ENCODE assay signal across 29 mouse cellular contexts in genomic region chr15:77268415-77268814, GRCm38 (mm10). TPM values are rescaled to one million over a fixed set of nuclear protein-coding genes. Genes with fewer than 3 reads are reported as not detected.
A peak's percentile ranks its signal among the peaks of the same experiment; 100 is the strongest.
DNase-seq lines count a peak whose midpoint lies in the region; ATAC-seq and TF ChIP-seq lines count a peak whose summit lies in the region.
"Had no signal": no experiment of that assay in that cellular context is flagged by ENCODE, and none has a peak within 500 bp of the region (broad histone marks: within the 10 kb centered on the region; RNA-seq: fewer than 3 reads in every experiment).

No protein-coding gene starts in this region.

- no peak for TF ChIP-seq CTCF in forebrain, postnatal 0 days (IDR thresholded peaks at IDR 0.05; ENCODE audit: low read depth)
- no peak for TF ChIP-seq CTCF in left cerebral cortex, adult 2 months (IDR thresholded peaks at IDR 0.05)
- TF ChIP-seq CTCF in olfactory bulb, adult 2 months (IDR thresholded peaks at IDR 0.05; ENCODE audit: insufficient read depth, low read depth, low read length): no peak

- no peak overlapping the region for H3K4me3 ChIP-seq in forebrain, postnatal 0 days (ENCODE audit: low read depth, low read length)
- no peak overlapping the region for H3K4me3 ChIP-seq in forebrain, embryonic 14.5 days (ENCODE audit: low read depth, low read length)
- H3K4me3 ChIP-seq in left cerebral cortex, adult 2 months: no peak overlapping the region
- no peak overlapping the region for H3K4me3 ChIP-seq in embryonic facial prominence, embryonic 13.5 days
- no peak overlapping the region for H3K4me3 ChIP-seq in olfactory bulb, adult 2 months (ENCODE audit: insufficient read depth, low read depth, low read length)
- H3K4me3 ChIP-seq: erythroblast, embryonic 14.5 days; hindbrain, embryonic 12.5 days; intestine, embryonic 15.5 days; lung, embryonic 15.5 days; midbrain, embryonic 10.5 days; myocyte; neural tube, embryonic 12.5 days had no signal

- peak overlapping the region; percentile 70; the same call in 1 of the 2 replicates for H3K27ac ChIP-seq in forebrain, postnatal 0 days (ENCODE audit: low read depth, low read length)
- no peak overlapping the region for H3K27ac ChIP-seq in forebrain, embryonic 14.5 days (ENCODE audit: low read depth, low read length)
- peak overlapping the region; percentile 82 for H3K27ac ChIP-seq in left cerebral cortex, adult 2 months
- H3K27ac ChIP-seq in embryonic facial prominence, embryonic 13.5 days: peak overlapping the region; percentile 77
- peak overlapping the region; percentile 49 for H3K27ac ChIP-seq in olfactory bulb, adult 2 months (ENCODE audit: insufficient read depth, low read depth, low read length)
- H3K27ac ChIP-seq: hindbrain, embryonic 12.5 days; hindbrain, postnatal 0 days; intestine, embryonic 15.5 days; lung, embryonic 15.5 days; neural tube, embryonic 12.5 days; stomach, postnatal 0 days had no signal

- no peaks in the 10 kb centered on the region for H3K27me3 ChIP-seq in forebrain, postnatal 0 days (ENCODE audit: insufficient read depth, low read length)
- H3K27me3 ChIP-seq in forebrain, embryonic 14.5 days (replicated peaks; ENCODE audit: control insufficient read depth, insufficient read depth, low read length): no peaks in the 10 kb centered on the region
- no peaks in the 10 kb centered on the region for H3K27me3 ChIP-seq in embryonic facial prominence, embryonic 13.5 days
- H3K27me3 ChIP-seq: hindbrain, embryonic 12.5 days; intestine, embryonic 15.5 days; lung, embryonic 15.5 days; neural tube, embryonic 12.5 days had no signal

- TF ChIP-seq POLR2A in olfactory bulb, adult 2 months (IDR thresholded peaks at IDR 0.05; ENCODE audit: insufficient read depth, low read depth, low read length): no peak

- no peaks in the 10 kb centered on the region for H3K9me3 ChIP-seq in forebrain, postnatal 0 days (ENCODE audit: low read length)
- no peaks in the 10 kb centered on the region for H3K9me3 ChIP-seq in forebrain, embryonic 14.5 days (replicated peaks; ENCODE audit: control insufficient read depth, low read length)
- H3K9me3 ChIP-seq in embryonic facial prominence, embryonic 13.5 days: no peaks in the 10 kb centered on the region
- H3K9me3 ChIP-seq: hindbrain, embryonic 12.5 days; intestine, embryonic 15.5 days; lung, embryonic 15.5 days; midbrain, embryonic 10.5 days; neural tube, embryonic 12.5 days had no signal

- H3K4me1 ChIP-seq in forebrain, postnatal 0 days (ENCODE audit: insufficient read depth): no peaks in the 10 kb centered on the region
- no peaks in the 10 kb centered on the region for H3K4me1 ChIP-seq in forebrain, embryonic 14.5 days (ENCODE audit: control insufficient read depth, insufficient read depth, low read length)
- H3K4me1 ChIP-seq in embryonic facial prominence, embryonic 13.5 days: peaks cover 44% of the 10 kb centered on the region
- peaks cover 14% of the 10 kb centered on the region for H3K4me1 ChIP-seq in olfactory bulb, adult 2 months (ENCODE audit: control insufficient read depth, insufficient read depth, low read length)

- H3K36me3 ChIP-seq in forebrain, postnatal 0 days (ENCODE audit: insufficient read depth): no peaks in the 10 kb centered on the region
- no peaks in the 10 kb centered on the region for H3K36me3 ChIP-seq in forebrain, embryonic 14.5 days (ENCODE audit: control insufficient read depth, insufficient read depth, low read length)
- H3K36me3 ChIP-seq in embryonic facial prominence, embryonic 13.5 days: no peaks in the 10 kb centered on the region
- H3K36me3 ChIP-seq: hindbrain, embryonic 12.5 days; intestine, embryonic 15.5 days; lung, embryonic 15.5 days; midbrain, embryonic 10.5 days; neural tube, embryonic 12.5 days had no signal

- 65% methylated on average over 3 of the region's 3 CpGs for WGBS in forebrain, postnatal 0 days
- WGBS in forebrain, embryonic 14.5 days: 84% methylated on average over 3 of the region's 3 CpGs
- 64% methylated on average over 3 of the region's 3 CpGs for WGBS in embryonic facial prominence, embryonic 13.5 days
- 42% methylated on average over 3 of the region's 3 CpGs for WGBS in olfactory bulb, adult 2 months

- no peak overlapping the region for H3K9ac ChIP-seq in forebrain, postnatal 0 days
- no peak overlapping the region for H3K9ac ChIP-seq in forebrain, embryonic 14.5 days (ENCODE audit: low read length)
- H3K9ac ChIP-seq in embryonic facial prominence, embryonic 13.5 days: peak overlapping the region; percentile 46; the same call in 1 of the 2 replicates
- H3K9ac ChIP-seq: hindbrain, embryonic 12.5 days; intestine, embryonic 15.5 days; lung, embryonic 15.5 days; neural tube, embryonic 12.5 days had no signal

- DNase-seq in forebrain, postnatal 0 days: no peak
- DNase-seq in forebrain, embryonic 14.5 days (ENCODE audit: low spot score): no peak
- DNase-seq in left cerebral cortex, adult 2 months (ENCODE audit: extremely low spot score in 1 of 2, low spot score in 2 of 2): no peak
- no peak for DNase-seq in left cerebral cortex, adult 9 months (ENCODE audit: low spot score in 2 of 2)
- DNase-seq in layer of hippocampus, adult 9-10 months (ENCODE audit: low spot score): no peak
- DNase-seq: adrenal gland, postnatal 25 days; cerebellum, adult 18-20 months; cerebellum, postnatal 10 days; gastrocnemius, postnatal 10 days; heart, postnatal 36 days; kidney, adult 9 months; kidney, postnatal 10 days; left cerebral cortex, postnatal 4 days; right cerebral cortex, postnatal 4 days; thymus, adult 18-20 months; thymus, postnatal 36 days had no signal

- no peak for ATAC-seq in forebrain, postnatal 0 days
- no peak for ATAC-seq in forebrain, embryonic 14.5 days
- no peak for ATAC-seq in embryonic facial prominence, embryonic 13.5 days (ENCODE audit: insufficient number of reproducible peaks, insufficient read depth, low FRiP score, low TSS enrichment, low read depth)
- ATAC-seq: hindbrain, postnatal 0 days; intestine, embryonic 15.5 days; midbrain, embryonic 16.5 days had no signal

- H3K4me2 ChIP-seq in forebrain, postnatal 0 days (ENCODE audit: low read depth): no peak overlapping the region
- no peak overlapping the region for H3K4me2 ChIP-seq in forebrain, embryonic 14.5 days (ENCODE audit: low read length)
- H3K4me2 ChIP-seq in embryonic facial prominence, embryonic 13.5 days: peak overlapping the region; percentile 28
- H3K4me2 ChIP-seq: hindbrain, embryonic 12.5 days; intestine, embryonic 15.5 days; liver, embryonic 11.5 days; lung, embryonic 15.5 days; neural tube, embryonic 12.5 days had no signal

- intact Hi-C loops in left cerebral cortex, adult 2 months (cut with DNase I): loop anchor here (2.0 to 5.0 kb wide), 2 partner anchors 89 to 202 kb away; no protein-coding TSS in a partner anchor

RNA-seq across cellular contexts. Expression of gene Rbfox2, which starts 38.4 kb away (rescaled TPM):
- 391 and 470 TPM in 2 replicates for total RNA-seq in forebrain, postnatal 0 days (2014; rRNA removed)
- polyA plus RNA-seq in forebrain, postnatal 0 days (2015; fragmentation: Nextera tagmentation; extraction: Ambion mirVana): 105 and 135 TPM in 2 replicates
- polyA plus RNA-seq in forebrain, embryonic 14.5 days (2014; fragmentation: Nextera tagmentation; extraction: Ambion mirVana): 186 and 229 TPM in 2 replicates
- total RNA-seq in left cerebral cortex, adult 2 months (2021): 100 to 1,000 TPM; 248 to 258 TPM
- 57.8 and 66.7 TPM in 2 replicates for polyA plus RNA-seq in embryonic facial prominence, embryonic 13.5 days (2015; fragmentation: Nextera tagmentation; extraction: Ambion mirVana)
- polyA plus RNA-seq in olfactory bulb, adult 2 months (2012; ENCODE audit: insufficient read depth, insufficient read length, low replicate concordance, missing spikeins): 46.1 TPM in 1 of 2 replicates, not detected in the other
- polyA plus RNA-seq: erythroblast, embryonic 14.5 days had no signal
